Mouse (Mus musculus) myocyte (in vitro differentiated cells): ENCODE results near the gene Ddi2. TPM values are rescaled to one million over a fixed set of nuclear protein-coding genes. Genes with fewer than 3 reads are reported as not detected.

Source experiments
- H3K27me3 ChIP-seq: one replicate; pipeline ENCODE4 v1.6.1; 2011; ENCODE audit not compliant: control insufficient read depth, insufficient read depth, insufficient read length
- H3K36me3 ChIP-seq: one replicate; pipeline ENCODE4 v1.6.1; 2011; ENCODE audit not compliant: control insufficient read depth, insufficient read depth
- H3K4me2 ChIP-seq: one replicate; pipeline ENCODE4 v1.6.1; 2011; ENCODE audit warnings: low read depth, control low read depth
- H3K4me3 ChIP-seq: one replicate; pipeline ENCODE4 v1.5.1; 2011; ENCODE audit warnings: mild to moderate bottlenecking, control low read depth, moderate library complexity
- H3K79me2 ChIP-seq: one replicate; pipeline ENCODE4 v1.6.1; 2011; ENCODE audit not compliant: control insufficient read depth, insufficient read depth
- H3ac ChIP-seq: one replicate; pipeline ENCODE4 v1.6.1; 2011; ENCODE audit not compliant: control insufficient read depth, insufficient read length
- CEBPB ChIP-seq: IDR thresholded peaks from 2 replicates; pipeline ENCODE4 v1.6.1; 2011; ENCODE audit warnings: mild to moderate bottlenecking, moderate library complexity; ENCODE audit not compliant: poor library complexity, insufficient read depth, severe bottlenecking
- E2F4 ChIP-seq: IDR thresholded peaks from one replicate; pipeline ENCODE4 v1.6.1; 2011; ENCODE audit warnings: mild to moderate bottlenecking, control low read depth, moderate library complexity; ENCODE audit not compliant: insufficient read depth
- MAX ChIP-seq: IDR thresholded peaks from one replicate; pipeline ENCODE4 v1.6.1; 2011; ENCODE audit warnings: low read depth, mild to moderate bottlenecking, control low read depth
- MYOD1 ChIP-seq, 3 experiments: IDR thresholded peaks; one replicate each; pipeline ENCODE4 v1.6.1; 2011; ENCODE audit warnings: control low read depth in 2 of 3, low read depth in 2 of 3, mild to moderate bottlenecking in 2 of 3, moderate library complexity in 1 of 3; ENCODE audit not compliant: insufficient read length in 2 of 3, control insufficient read depth in 1 of 3
- MYOG ChIP-seq, 3 experiments: IDR thresholded peaks; one replicate each; pipeline ENCODE4 v1.6.1; 2011; ENCODE audit warnings: control low read depth in 2 of 3, low read depth in 2 of 3, mild to moderate bottlenecking in 2 of 3; ENCODE audit not compliant: insufficient read length in 2 of 3, control insufficient read depth in 1 of 3, insufficient read depth in 1 of 3
- POLR2A ChIP-seq: IDR thresholded peaks from one replicate; pipeline ENCODE4 v1.6.1; 2011; ENCODE audit warnings: low read depth, mild to moderate bottlenecking, control low read depth, moderate library complexity; ENCODE audit not compliant: insufficient read length
- POLR2AphosphoS2 ChIP-seq: IDR thresholded peaks from one replicate; pipeline ENCODE4 v1.6.1; 2011; ENCODE audit warnings: low read depth, control low read depth; ENCODE audit not compliant: insufficient read length
- REST ChIP-seq: IDR thresholded peaks from one replicate; pipeline ENCODE4 v1.6.1; 2011; ENCODE audit warnings: mild to moderate bottlenecking, control low read depth, moderate library complexity; ENCODE audit not compliant: insufficient read depth, insufficient read length
- SRF ChIP-seq: IDR thresholded peaks from one replicate; pipeline ENCODE4 v1.6.1; 2011; ENCODE audit warnings: low read depth; ENCODE audit not compliant: control insufficient read depth, insufficient read length
- TCF12 ChIP-seq: IDR thresholded peaks from one replicate; pipeline ENCODE4 v1.6.1; 2011; ENCODE audit warnings: mild to moderate bottlenecking, control low read depth; ENCODE audit not compliant: poor library complexity, insufficient read depth, severe bottlenecking
- TCF3 ChIP-seq: IDR thresholded peaks from one replicate; pipeline ENCODE4 v1.6.1; 2011; ENCODE audit warnings: low read depth, control low read depth; ENCODE audit not compliant: insufficient read length
- USF1 ChIP-seq: IDR thresholded peaks from one replicate; pipeline ENCODE4 v1.6.1; 2011; ENCODE audit warnings: low read depth, mild to moderate bottlenecking, control low read depth, moderate library complexity
- polyA plus RNA-seq: library from polyadenylated mRNA; unstranded; fragments of >200 nt; fragmentation: generic; extraction: Trizol; gene quantifications from one replicate; pipeline ENCODE4 v1.2.1, GENCODE M21; 2012; ENCODE audit warnings: missing spikeins

Gene Ddi2
- polyA plus RNA-seq, 1 experiment = 10.6 TPM

- Histone ChIP-seq H3K36me3 (no peaks in the 10 kb centered on the region), H3ac (no peak overlapping the region), H3K27me3 (no peaks in the 10 kb centered on the region), H3K4me2 (peak overlapping the region; percentile 12), H3K4me3 (no peak overlapping the region), H3K79me2 (no peaks in the 10 kb centered on the region)
- no peak for TF ChIP-seq POLR2A
- TF ChIP-seq CEBPB = peak; percentile 95
- no peak for TF ChIP-seq E2F4
- no peak for TF ChIP-seq TCF12
These were observed 53.1 kb downstream of the Ddi2 start for GRCm38 (mm10) chr4:141669898-141670712.

DNA sequence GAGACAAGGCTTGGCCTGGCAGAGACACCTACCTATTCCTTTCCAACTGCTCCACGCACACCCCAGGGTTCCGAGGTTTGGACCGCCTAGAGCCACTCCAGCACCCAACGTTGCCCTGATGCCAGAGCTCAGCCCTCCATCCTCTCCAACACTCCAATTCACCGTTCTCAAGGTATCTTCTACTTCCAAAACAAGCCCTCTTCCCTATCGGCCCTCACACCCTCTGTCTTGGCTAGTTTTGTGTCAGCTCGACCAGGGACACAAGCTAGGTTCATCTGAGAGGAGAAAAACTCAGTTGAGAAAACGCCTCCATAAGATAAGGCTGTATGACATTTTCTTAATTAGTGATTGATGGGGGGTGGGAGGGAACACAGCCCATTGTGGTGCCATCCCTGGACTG, 58.4 kb downstream of the Ddi2 start, which contains the start of gene Plekhm2:
Gene Plekhm2 (minus strand): TSS at position 101 of the 400 bp plus-strand sequence.
- Histone ChIP-seq H3K4me3 (peak within 1 kb of the TSS; percentile 52), H3ac (peak within 1 kb of the TSS; percentile 57), H3K36me3 (no peaks in the 10 kb centered on the region), H3K27me3 (no peaks in the 10 kb centered on the region), H3K79me2 (peaks cover 12% of the 10 kb centered on the region), H3K4me2 (peak within 1 kb of the TSS; percentile 92)
- TF ChIP-seq TCF12 (no peak), TCF3 (no peak), REST (no peak), MYOD1 (IDR thresholded peaks at IDR 0.05; ENCODE audit: control insufficient read depth in 1 of 3, insufficient read length in 2 of 3, low read depth in 2 of 3) (no peak), E2F4 (no peak), USF1 (no peak), POLR2A (no peak), SRF (no peak), MAX (no peak), MYOG (IDR thresholded peaks at IDR 0.05; ENCODE audit: control insufficient read depth in 1 of 3, insufficient read depth in 1 of 3, insufficient read length in 2 of 3, low read depth in 2 of 3) (no peak), CEBPB (no peak), POLR2AphosphoS2 (no peak)

DNA sequence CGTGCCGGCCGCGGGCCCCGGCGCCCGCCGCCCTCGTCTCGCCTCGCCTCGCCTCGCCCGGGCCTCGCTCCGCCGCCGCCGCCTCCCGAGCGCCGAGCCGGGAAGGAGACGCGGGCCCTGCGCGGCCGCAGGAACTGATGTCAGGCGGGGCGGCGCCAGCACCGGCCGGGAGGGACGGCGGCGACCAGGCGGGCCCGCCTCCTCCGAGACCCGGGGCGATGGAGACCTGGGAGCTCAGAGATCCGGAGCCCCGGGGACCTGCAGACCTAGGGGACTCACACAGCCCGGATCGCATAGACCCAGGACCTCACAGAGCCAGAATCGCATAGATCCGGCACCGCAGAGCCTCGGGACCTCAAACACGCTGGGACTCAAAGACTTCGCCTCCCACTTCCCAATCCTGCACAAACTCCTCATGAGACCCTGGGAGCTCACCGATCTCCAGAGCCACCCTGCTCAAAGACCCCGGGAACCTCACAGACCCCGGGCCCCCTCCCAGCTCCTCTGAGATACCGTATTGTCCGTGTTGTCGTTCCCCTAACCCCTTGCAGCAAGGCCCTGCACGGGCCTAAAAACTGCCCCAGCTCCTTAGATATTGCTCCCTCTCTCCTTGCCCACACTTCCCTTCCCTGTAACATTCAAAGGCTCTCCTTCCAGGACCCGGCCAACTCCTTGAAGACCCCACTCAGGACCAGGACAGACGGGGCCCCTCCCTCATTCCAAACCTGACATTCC, 59.0 kb downstream of the Ddi2 start:
- TF ChIP-seq POLR2A = peak; percentile 81
- no peak for TF ChIP-seq REST
- no peak for TF ChIP-seq MYOG (IDR thresholded peaks at IDR 0.05; ENCODE audit: control insufficient read depth in 1 of 3, insufficient read depth in 1 of 3, insufficient read length in 2 of 3, low read depth in 2 of 3)
- no peak for TF ChIP-seq TCF12
- no peak for TF ChIP-seq USF1
- TF ChIP-seq SRF = no peak
- TF ChIP-seq MAX = no peak
- no peak for TF ChIP-seq CEBPB
- peak; percentile 45 for TF ChIP-seq POLR2AphosphoS2
- peak in 1 of 3 experiments; percentile 4 for TF ChIP-seq MYOD1 (IDR thresholded peaks at IDR 0.05; ENCODE audit: control insufficient read depth in 1 of 3, insufficient read length in 2 of 3, low read depth in 2 of 3)
- no peak for TF ChIP-seq TCF3
- no peak for TF ChIP-seq E2F4
- Histone ChIP-seq H3K4me2 (peak overlapping the region; percentile 92), H3K27me3 (no peaks in the 10 kb centered on the region)

GRCm38 (mm10) chr4:141663122-141663931, 59.9 kb downstream of the Ddi2 start:
- Histone ChIP-seq H3K4me2 (peak overlapping the region; percentile 78), H3K79me2 (peaks cover 12% of the 10 kb centered on the region), H3K36me3 (no peaks in the 10 kb centered on the region), H3K27me3 (no peaks in the 10 kb centered on the region), H3ac (peak overlapping the region; percentile 57), H3K4me3 (peak overlapping the region; percentile 52)
- TF ChIP-seq CEBPB (no peak), MAX (no peak), MYOG (IDR thresholded peaks at IDR 0.05; ENCODE audit: control insufficient read depth in 1 of 3, insufficient read depth in 1 of 3, insufficient read length in 2 of 3, low read depth in 2 of 3) (peak in 1 of 3 experiments; percentile 19), POLR2A (no peak), TCF12 (no peak), MYOD1 (IDR thresholded peaks at IDR 0.05; ENCODE audit: control insufficient read depth in 1 of 3, insufficient read length in 2 of 3, low read depth in 2 of 3) (no peak)

More for the DNA sequence above, 59.0 kb downstream of the Ddi2 start:
- Histone ChIP-seq H3K79me2 (peaks cover 12% of the 10 kb centered on the region), H3K4me3 (peak overlapping the region; percentile 52), H3ac (peak overlapping the region; percentile 57), H3K36me3 (no peaks in the 10 kb centered on the region)
